Mouse (Mus musculus) bone marrow macrophage, adult 2 months (primary cell): Measurements from ENCODE around the gene Slain2.

ENCODE experiments used
- CTCF ChIP-seq: IDR thresholded peaks from 2 replicates; pipeline ENCODE4 v1.5.1; 2012; ENCODE audit warnings: low read depth, mild to moderate bottlenecking, low read length, moderate library complexity
- POLR2A ChIP-seq: IDR thresholded peaks from 2 replicates; pipeline ENCODE4 v1.6.1; 2012; ENCODE audit warnings: mild to moderate bottlenecking, low read depth, low read length, borderline replicate concordance

DNA sequence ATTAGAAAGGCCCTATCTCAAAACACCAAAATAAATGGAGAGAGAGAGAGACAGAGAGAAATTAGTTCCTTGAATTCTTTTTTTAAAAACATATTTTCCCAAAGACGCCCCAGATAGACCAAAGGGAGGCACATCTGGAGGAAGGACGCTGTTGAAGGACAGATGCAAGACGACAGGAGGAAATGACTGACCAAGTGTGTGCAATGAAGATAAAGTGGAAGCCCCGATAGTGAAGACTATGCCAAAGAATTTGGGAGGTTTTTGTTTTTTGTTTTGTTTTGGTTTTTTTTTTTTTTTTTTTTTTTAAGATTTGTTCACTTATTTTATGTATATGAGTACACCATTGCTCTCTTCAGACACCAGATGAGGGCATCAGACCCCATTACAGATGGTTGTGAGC is 4.7 kb upstream of the Slain2 start:
- TF ChIP-seq POLR2A (no peak), CTCF (no peak)
